Mouse (Mus musculus): ENCODE measurements around the gene Dhdh. TPM values are rescaled to one million over a fixed set of nuclear protein-coding genes. Genes with fewer than 3 reads are reported as not detected.
"Not testable (repeated sequence)": the region's sequence is repeated elsewhere in the genome, so short reads cannot be mapped to it uniquely, and the experiment has no call there.

Gene Dhdh
- polyA plus RNA-seq, 1 experiment from 2014 or later = 4.9 TPM

DNA sequence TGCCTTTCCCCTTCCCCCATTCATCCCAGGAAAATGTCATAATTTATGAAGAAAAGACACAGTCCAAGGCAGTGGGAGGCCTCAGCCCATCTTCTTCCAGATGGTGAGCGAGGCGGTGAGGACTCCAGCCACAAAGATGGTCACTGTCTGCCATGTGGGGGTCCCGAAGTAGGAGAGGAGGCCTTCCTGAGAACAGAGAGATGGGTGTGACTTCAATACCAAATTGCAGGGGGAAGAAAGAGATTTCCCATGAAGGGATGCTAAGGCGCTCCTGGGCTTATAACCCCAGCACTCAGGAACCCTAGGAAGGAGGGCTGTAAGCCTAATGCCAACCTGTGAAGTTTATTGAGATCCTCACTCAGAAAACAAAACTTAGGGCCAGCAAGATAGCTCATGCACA, 26.8 kb downstream of the Dhdh start:
- H3K4me2 ChIP-seq = peak overlapping the region; percentile 20
- 90% methylated on average over 4 of the region's 4 CpGs for WGBS (ENCODE audit: insufficient replicate concordance)
- H3K36me3 ChIP-seq (ENCODE audit: control insufficient read depth, insufficient read depth, low read length) = peaks cover 26% of the 10 kb centered on the region
- H3K9ac ChIP-seq (ENCODE audit: low read depth, low read length) = 0 out of 2 replicates have a peak overlapping the region, but pooled peaks have one; percentile 12
- H3K4me3 ChIP-seq (ENCODE audit: low read depth, low read length) = no peak overlapping the region
- H3K9me3 ChIP-seq (replicated peaks; ENCODE audit: control insufficient read depth, low read length) = no peaks in the 10 kb centered on the region
- H3K27me3 ChIP-seq (ENCODE audit: control insufficient read depth, insufficient read depth, low read length) = no peaks in the 10 kb centered on the region
- ATAC-seq (replicated peaks; ENCODE audit: insufficient number of reproducible peaks, low FRiP score, low TSS enrichment) = no peak
- peaks cover 34% of the 10 kb centered on the region for H3K4me1 ChIP-seq (ENCODE audit: control insufficient read depth, insufficient read depth, low read length)
- H3K27ac ChIP-seq (ENCODE audit: low read depth, low read length) = 0 out of 2 replicates have a peak overlapping the region, but pooled peaks have one; percentile 0

DNA sequence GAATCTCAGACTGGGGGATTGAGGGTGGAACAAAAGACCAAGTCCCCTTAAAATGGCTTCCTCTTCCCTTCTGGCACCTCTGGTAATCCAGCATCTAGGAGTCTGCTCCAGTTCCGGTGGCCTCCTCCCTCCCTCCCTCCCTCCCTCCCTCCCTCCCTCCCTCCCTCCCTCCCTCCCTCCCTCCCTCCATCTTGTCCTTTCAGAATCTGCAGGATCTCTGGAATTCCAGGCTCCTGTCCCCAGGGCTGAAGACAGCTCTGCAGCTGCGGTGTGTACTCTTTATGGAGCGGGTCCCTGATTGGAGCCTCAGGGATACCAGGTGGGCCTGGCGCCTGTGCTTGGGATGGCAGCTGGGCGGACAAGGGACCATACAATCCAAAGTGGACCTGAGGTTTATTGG, 27.3 kb downstream of the Dhdh start:
- Histone ChIP-seq H3K4me1 (ENCODE audit: control insufficient read depth, insufficient read depth, low read length) (peaks cover 36% of the 10 kb centered on the region), H3K36me3 (ENCODE audit: control insufficient read depth, insufficient read depth, low read length) (peaks cover 26% of the 10 kb centered on the region), H3K4me2 (peak overlapping the region; percentile 71), H3K9ac (ENCODE audit: low read depth, low read length) (peak overlapping the region; percentile 70; the same call in 1 of the 2 replicates), H3K4me3 (ENCODE audit: low read depth, low read length) (no peak overlapping the region), H3K9me3 (replicated peaks; ENCODE audit: control insufficient read depth, low read length) (no peaks in the 10 kb centered on the region), H3K27ac (ENCODE audit: low read depth, low read length) (peak overlapping the region; percentile 93), H3K27me3 (ENCODE audit: control insufficient read depth, insufficient read depth, low read length) (no peaks in the 10 kb centered on the region)
- no peak for ATAC-seq (replicated peaks; ENCODE audit: insufficient number of reproducible peaks, low FRiP score, low TSS enrichment)
- WGBS (ENCODE audit: insufficient replicate concordance) = 62% methylated on average over 4 of the region's 5 CpGs

DNA sequence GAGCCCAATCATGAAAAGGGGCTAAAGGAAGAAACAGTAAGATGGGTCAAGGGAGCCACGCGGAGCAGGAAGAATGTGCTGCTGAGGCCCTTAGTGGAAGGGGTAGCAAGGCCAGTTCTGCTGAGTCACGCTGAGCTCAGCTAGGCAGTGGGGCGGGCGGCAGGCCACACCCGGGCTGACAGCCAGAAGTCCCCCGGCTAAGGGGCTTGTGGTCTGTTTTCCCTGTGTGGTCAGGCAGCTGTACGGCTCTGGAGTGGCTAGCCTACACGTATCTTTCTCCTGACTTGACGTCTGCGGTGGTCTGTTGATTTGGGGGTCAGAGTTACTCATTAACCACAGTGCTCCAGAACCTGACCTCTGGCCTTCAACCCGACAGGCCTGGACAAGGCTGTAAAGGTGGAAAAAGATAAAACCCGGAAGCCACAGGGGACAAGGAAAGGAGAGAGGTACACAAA, 27.7 kb downstream of the Dhdh start:
- 0 out of 2 replicates have a peak overlapping the region, but pooled peaks have one; percentile 13 for H3K4me3 ChIP-seq (ENCODE audit: low read depth, low read length)
- peak overlapping the region; percentile 70 for H3K9ac ChIP-seq (ENCODE audit: low read depth, low read length)
- H3K4me1 ChIP-seq (ENCODE audit: control insufficient read depth, insufficient read depth, low read length) = peaks cover 33% of the 10 kb centered on the region
- peak overlapping the region; percentile 71 for H3K4me2 ChIP-seq
- no peaks in the 10 kb centered on the region for H3K9me3 ChIP-seq (replicated peaks; ENCODE audit: control insufficient read depth, low read length)
- WGBS (ENCODE audit: insufficient replicate concordance) = 9% methylated on average over 13 of the region's 13 CpGs
- no peak for ATAC-seq (replicated peaks; ENCODE audit: insufficient number of reproducible peaks, low FRiP score, low TSS enrichment)
- peak overlapping the region; percentile 93 for H3K27ac ChIP-seq (ENCODE audit: low read depth, low read length)
- H3K36me3 ChIP-seq (ENCODE audit: control insufficient read depth, insufficient read depth, low read length) = peaks cover 26% of the 10 kb centered on the region
- no peaks in the 10 kb centered on the region for H3K27me3 ChIP-seq (ENCODE audit: control insufficient read depth, insufficient read depth, low read length)

DNA sequence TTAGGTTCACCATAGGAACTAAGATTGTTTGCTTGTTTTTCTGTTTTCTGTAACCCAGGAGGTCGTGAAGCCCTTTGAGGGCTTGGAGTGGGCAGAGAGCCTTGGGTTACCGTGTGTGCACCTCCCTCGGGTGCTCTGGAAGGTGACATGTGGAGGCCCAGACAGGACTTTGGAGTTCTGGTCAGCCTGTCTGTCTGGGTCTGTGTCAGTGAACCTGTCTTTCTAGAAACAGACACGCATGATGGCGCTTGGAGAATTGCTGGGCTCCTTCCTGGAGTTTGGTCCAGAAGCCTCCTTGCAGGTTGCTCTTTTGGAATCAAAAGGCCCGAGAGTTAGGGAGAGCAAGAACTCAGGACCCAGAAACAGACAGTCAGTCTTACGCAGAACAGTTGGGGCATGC, 28.2 kb downstream of the Dhdh start:
- peak overlapping the region; percentile 93 for H3K27ac ChIP-seq (ENCODE audit: low read depth, low read length)
- WGBS (ENCODE audit: insufficient replicate concordance) = 63% methylated on average over 7 of the region's 7 CpGs

GRCm38 (mm10) chr7:45459564-45460140, 29.0 kb downstream of the Dhdh start, which contains the start of gene Ftl1:
Gene Ftl1, minus strand, starts transcription at chr7:45459884.
- peaks cover 20% of the 10 kb centered on the region for H3K36me3 ChIP-seq (ENCODE audit: control insufficient read depth, insufficient read depth, low read length)
- WGBS (ENCODE audit: insufficient replicate concordance) = 0% methylated on average over 23 of the region's 37 CpGs
- not testable (repeated sequence) for H3K27me3 ChIP-seq (ENCODE audit: control insufficient read depth, insufficient read depth, low read length); H3K9me3 ChIP-seq (replicated peaks; ENCODE audit: control insufficient read depth, low read length)
- peak; percentile 94 for ATAC-seq (replicated peaks; ENCODE audit: insufficient number of reproducible peaks, low FRiP score, low TSS enrichment)
- H3K27ac ChIP-seq (ENCODE audit: low read depth, low read length) = peak within 1 kb of the TSS; percentile 93
- peak within 1 kb of the TSS; percentile 80 for H3K4me2 ChIP-seq
- peaks cover 27% of the 10 kb centered on the region for H3K4me1 ChIP-seq (ENCODE audit: control insufficient read depth, insufficient read depth, low read length)
- H3K4me3 ChIP-seq (ENCODE audit: low read depth, low read length) = peak within 1 kb of the TSS; percentile 70
- H3K9ac ChIP-seq (ENCODE audit: low read depth, low read length) = peak within 1 kb of the TSS; percentile 94

More for the DNA sequence above, 28.2 kb downstream of the Dhdh start:
- H3K9ac ChIP-seq (ENCODE audit: low read depth, low read length) = peak overlapping the region; percentile 70
- peaks cover 23% of the 10 kb centered on the region for H3K36me3 ChIP-seq (ENCODE audit: control insufficient read depth, insufficient read depth, low read length)
- peak overlapping the region; percentile 70 for H3K4me3 ChIP-seq (ENCODE audit: low read depth, low read length)
- peak overlapping the region; percentile 71 for H3K4me2 ChIP-seq
- H3K27me3 ChIP-seq (ENCODE audit: control insufficient read depth, insufficient read depth, low read length) = no peaks in the 10 kb centered on the region
- H3K9me3 ChIP-seq (replicated peaks; ENCODE audit: control insufficient read depth, low read length) = no peaks in the 10 kb centered on the region
- H3K4me1 ChIP-seq (ENCODE audit: control insufficient read depth, insufficient read depth, low read length) = peaks cover 28% of the 10 kb centered on the region
- no peak for ATAC-seq (replicated peaks; ENCODE audit: insufficient number of reproducible peaks, low FRiP score, low TSS enrichment)

- peaks cover 27% of the 10 kb centered on the region for H3K4me1 ChIP-seq (ENCODE audit: control insufficient read depth, insufficient read depth, low read length)
- WGBS (ENCODE audit: insufficient replicate concordance) = under 1% methylated on average over 42 of the region's 43 CpGs
- peak overlapping the region; percentile 70 for H3K4me3 ChIP-seq (ENCODE audit: low read depth, low read length)
- peak overlapping the region; percentile 80 for H3K4me2 ChIP-seq
- H3K9ac ChIP-seq (ENCODE audit: low read depth, low read length) = peak overlapping the region; percentile 94
- H3K9me3 ChIP-seq (replicated peaks; ENCODE audit: control insufficient read depth, low read length) = no peaks in the 10 kb centered on the region
- H3K36me3 ChIP-seq (ENCODE audit: control insufficient read depth, insufficient read depth, low read length) = peaks cover 23% of the 10 kb centered on the region
- peak; percentile 60 for ATAC-seq (replicated peaks; ENCODE audit: insufficient number of reproducible peaks, low FRiP score, low TSS enrichment)
- peak overlapping the region; percentile 93 for H3K27ac ChIP-seq (ENCODE audit: low read depth, low read length)
- H3K27me3 ChIP-seq (ENCODE audit: control insufficient read depth, insufficient read depth, low read length) = no peaks in the 10 kb centered on the region
Measured at GRCm38 (mm10) chr7:45458748-45459563, 29.6 kb downstream of the Dhdh start.

DNA sequence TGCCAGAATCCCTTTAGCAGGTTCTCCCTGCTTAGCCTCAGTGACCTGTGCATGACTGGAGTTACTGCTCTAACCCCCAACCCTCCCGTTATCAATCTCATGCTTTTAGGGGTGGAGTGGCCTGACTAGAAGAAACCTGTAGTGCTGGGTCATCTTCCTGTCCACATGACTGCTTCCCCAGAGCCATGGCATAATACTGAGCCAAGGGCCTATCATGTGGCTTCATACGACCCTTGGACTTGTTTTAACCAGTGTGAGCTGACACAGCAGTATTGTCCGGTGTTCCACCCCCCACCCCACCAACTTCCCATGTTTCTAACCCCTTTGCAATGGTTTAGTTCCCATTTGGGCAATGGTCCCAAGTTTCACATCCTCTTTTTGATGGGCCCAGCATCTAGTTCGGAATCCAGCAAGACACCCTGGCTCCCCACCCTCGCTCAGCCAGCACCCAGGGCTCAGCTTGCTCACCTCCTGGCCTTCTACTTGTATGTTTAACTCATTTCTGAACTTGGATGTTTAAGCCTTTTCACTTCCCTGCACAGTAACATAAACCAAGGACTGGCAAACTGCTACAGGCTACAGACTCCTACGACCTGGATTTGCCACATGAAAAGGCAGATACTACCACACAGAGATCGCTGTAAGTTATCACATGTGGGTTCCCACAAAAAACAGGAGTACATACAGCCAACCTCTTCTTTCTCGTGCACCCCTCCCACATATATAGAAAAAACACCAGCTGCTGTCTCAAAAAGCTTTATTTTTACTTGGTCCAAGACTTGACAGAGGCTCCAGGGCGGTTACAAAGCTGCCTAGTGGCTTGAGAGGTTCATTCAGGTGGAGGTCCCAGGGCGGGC, 31.2 kb downstream of the Dhdh start:
- Histone ChIP-seq H3K9ac (ENCODE audit: low read depth, low read length) (peak overlapping the region; percentile 49), H3K36me3 (ENCODE audit: control insufficient read depth, insufficient read depth, low read length) (peaks cover 21% of the 10 kb centered on the region), H3K4me3 (ENCODE audit: low read depth, low read length) (peak overlapping the region; percentile 70), H3K9me3 (replicated peaks; ENCODE audit: control insufficient read depth, low read length) (no peaks in the 10 kb centered on the region), H3K27ac (ENCODE audit: low read depth, low read length) (peak overlapping the region; percentile 57), H3K27me3 (ENCODE audit: control insufficient read depth, insufficient read depth, low read length) (no peaks in the 10 kb centered on the region), H3K4me2 (peak overlapping the region; percentile 80), H3K4me1 (ENCODE audit: control insufficient read depth, insufficient read depth, low read length) (peaks cover 27% of the 10 kb centered on the region)
- WGBS (ENCODE audit: insufficient replicate concordance) = 56% methylated on average over 9 of the region's 10 CpGs
- no peak for ATAC-seq (replicated peaks; ENCODE audit: insufficient number of reproducible peaks, low FRiP score, low TSS enrichment)

DNA sequence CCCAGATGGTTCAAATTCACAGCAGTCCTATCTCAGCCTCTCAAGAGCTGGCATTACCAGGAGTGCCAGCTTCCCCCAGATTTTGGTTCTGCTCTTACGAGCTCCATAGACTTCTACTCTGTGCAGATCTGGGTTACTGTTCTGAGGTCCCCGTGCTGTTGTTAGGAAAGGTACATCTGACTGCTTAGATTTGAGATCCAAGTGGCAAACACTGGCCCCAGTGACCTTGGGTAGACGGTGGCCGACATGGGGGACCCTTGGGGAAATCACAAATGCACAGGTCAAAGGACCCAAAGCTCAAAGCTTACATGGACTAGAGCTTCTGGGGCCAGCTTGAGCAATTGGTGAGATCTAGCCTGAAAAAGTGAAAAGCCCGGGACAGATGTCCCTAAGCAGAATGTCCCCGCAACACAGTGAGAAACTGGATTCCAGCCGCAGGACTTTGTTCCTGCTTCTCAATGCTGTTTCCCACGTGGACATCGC, 31.8 kb downstream of the Dhdh start:
- peak overlapping the region; percentile 70 for H3K4me3 ChIP-seq (ENCODE audit: low read depth, low read length)
- no peak for ATAC-seq (replicated peaks; ENCODE audit: insufficient number of reproducible peaks, low FRiP score, low TSS enrichment)
- H3K36me3 ChIP-seq (ENCODE audit: control insufficient read depth, insufficient read depth, low read length) = peaks cover 18% of the 10 kb centered on the region

More for the DNA sequence above, 31.8 kb downstream of the Dhdh start:
- H3K4me1 ChIP-seq (ENCODE audit: control insufficient read depth, insufficient read depth, low read length) = peaks cover 27% of the 10 kb centered on the region
- H3K27ac ChIP-seq (ENCODE audit: low read depth, low read length) = peak overlapping the region; percentile 57
- H3K4me2 ChIP-seq = peak overlapping the region; percentile 80
- WGBS (ENCODE audit: insufficient replicate concordance) = 50% methylated on average over 9 of the region's 9 CpGs
- H3K9ac ChIP-seq (ENCODE audit: low read depth, low read length) = peak overlapping the region; percentile 49
- H3K9me3 ChIP-seq (replicated peaks; ENCODE audit: control insufficient read depth, low read length) = no peaks in the 10 kb centered on the region
- no peaks in the 10 kb centered on the region for H3K27me3 ChIP-seq (ENCODE audit: control insufficient read depth, insufficient read depth, low read length)

All from heart, embryonic 11.5 days (tissue).